Mouse (Mus musculus): ENCODE results near the gene Gclc. TPM values are rescaled to one million over a fixed set of nuclear protein-coding genes. Genes with fewer than 3 reads are reported as not detected.

The Gclc gene
- polyA plus RNA-seq, 1 experiment from 2014 or later, result 19.6 TPM

- no peak for ATAC-seq
- Histone ChIP-seq H3K4me1 (replicated peaks; ENCODE audit: control insufficient read depth, insufficient read depth, low read length) (no peaks in the 10 kb centered on the region; the same call in 1 of the 2 replicates), H3K36me3 (ENCODE audit: control insufficient read depth, insufficient read depth) (no peaks in the 10 kb centered on the region), H3K4me3 (ENCODE audit: low read depth, low read length) (no peak overlapping the region), H3K27me3 (replicated peaks; ENCODE audit: control insufficient read depth, insufficient read depth, low read length) (no peaks in the 10 kb centered on the region), H3K9ac (ENCODE audit: low read depth, low read length) (no peak overlapping the region), H3K9me3 (ENCODE audit: control insufficient read depth) (no peaks in the 10 kb centered on the region), H3K27ac (ENCODE audit: low read depth, low read length) (no peak overlapping the region), H3K4me2 (replicated peaks; ENCODE audit: low read depth) (no peak overlapping the region)
- 70% methylated on average over 5 of the region's 5 CpGs for WGBS
- no peak for TF ChIP-seq CTCF (IDR thresholded peaks at IDR 0.05; ENCODE audit: low read depth)
These were observed 41.0 kb upstream of the Gclc start for GRCm38 (mm10) chr9:77713301-77713700.

GRCm38 (mm10) chr9:77715262-77715661 is 39.1 kb upstream of the Gclc start:
- H3K9me3 ChIP-seq (ENCODE audit: control insufficient read depth), result no peaks in the 10 kb centered on the region
- H3K4me3 ChIP-seq (ENCODE audit: low read depth, low read length), result no peak overlapping the region
- H3K36me3 ChIP-seq (ENCODE audit: control insufficient read depth, insufficient read depth), result no peaks in the 10 kb centered on the region
- H3K27me3 ChIP-seq (replicated peaks; ENCODE audit: control insufficient read depth, insufficient read depth, low read length), result no peaks in the 10 kb centered on the region
- ATAC-seq, result no peak
- no peak overlapping the region for H3K27ac ChIP-seq (ENCODE audit: low read depth, low read length)
- no peak overlapping the region for H3K9ac ChIP-seq (ENCODE audit: low read depth, low read length)
- WGBS, result 73% methylated on average over 2 of the region's 2 CpGs
- TF ChIP-seq CTCF (IDR thresholded peaks at IDR 0.05; ENCODE audit: low read depth), result no peak
- H3K4me1 ChIP-seq (replicated peaks; ENCODE audit: control insufficient read depth, insufficient read depth, low read length), result no peaks in the 10 kb centered on the region; the same call in none of the 2 replicates
- H3K4me2 ChIP-seq (replicated peaks; ENCODE audit: low read depth), result no peak overlapping the region

- H3K36me3 ChIP-seq (ENCODE audit: control insufficient read depth, insufficient read depth), result no peaks in the 10 kb centered on the region
- H3K27ac ChIP-seq (ENCODE audit: low read depth, low read length), result no peak overlapping the region
- H3K4me3 ChIP-seq (ENCODE audit: low read depth, low read length), result no peak overlapping the region
- H3K9me3 ChIP-seq (ENCODE audit: control insufficient read depth), result no peaks in the 10 kb centered on the region
- no peak overlapping the region for H3K9ac ChIP-seq (ENCODE audit: low read depth, low read length)
- H3K27me3 ChIP-seq (replicated peaks; ENCODE audit: control insufficient read depth, insufficient read depth, low read length), result no peaks in the 10 kb centered on the region
- TF ChIP-seq CTCF (IDR thresholded peaks at IDR 0.05; ENCODE audit: low read depth), result no peak
- no peak overlapping the region for H3K4me2 ChIP-seq (replicated peaks; ENCODE audit: low read depth)
- no peaks in the 10 kb centered on the region; the same call in none of the 2 replicates for H3K4me1 ChIP-seq (replicated peaks; ENCODE audit: control insufficient read depth, insufficient read depth, low read length)
- no peak for ATAC-seq
- 75% methylated on average over 1 of the region's 1 CpGs for WGBS
These were observed 38.3 kb upstream of the Gclc start for GRCm38 (mm10) chr9:77716009-77716408.

- Histone ChIP-seq H3K9me3 (ENCODE audit: control insufficient read depth) (no peaks in the 10 kb centered on the region), H3K27me3 (replicated peaks; ENCODE audit: control insufficient read depth, insufficient read depth, low read length) (no peaks in the 10 kb centered on the region), H3K9ac (ENCODE audit: low read depth, low read length) (no peak overlapping the region), H3K27ac (ENCODE audit: low read depth, low read length) (no peak overlapping the region), H3K36me3 (ENCODE audit: control insufficient read depth, insufficient read depth) (no peaks in the 10 kb centered on the region), H3K4me2 (replicated peaks; ENCODE audit: low read depth) (no peak overlapping the region), H3K4me1 (replicated peaks; ENCODE audit: control insufficient read depth, insufficient read depth, low read length) (no peaks in the 10 kb centered on the region; the same call in none of the 2 replicates), H3K4me3 (ENCODE audit: low read depth, low read length) (no peak overlapping the region)
- no peak for ATAC-seq
- 49% methylated on average over 5 of the region's 5 CpGs for WGBS
- TF ChIP-seq CTCF (IDR thresholded peaks at IDR 0.05; ENCODE audit: low read depth), result no peak
These were observed 36.4 kb upstream of the Gclc start for GRCm38 (mm10) chr9:77717831-77718435.

- H3K36me3 ChIP-seq (ENCODE audit: control insufficient read depth, insufficient read depth), result no peaks in the 10 kb centered on the region
- no peak for TF ChIP-seq CTCF (IDR thresholded peaks at IDR 0.05; ENCODE audit: low read depth)
- no peaks in the 10 kb centered on the region for H3K27me3 ChIP-seq (replicated peaks; ENCODE audit: control insufficient read depth, insufficient read depth, low read length)
- no peak for ATAC-seq
- no peak overlapping the region for H3K9ac ChIP-seq (ENCODE audit: low read depth, low read length)
- H3K9me3 ChIP-seq (ENCODE audit: control insufficient read depth), result no peaks in the 10 kb centered on the region
- WGBS, result 49% methylated on average over 8 of the region's 8 CpGs
- H3K4me3 ChIP-seq (ENCODE audit: low read depth, low read length), result no peak overlapping the region
- H3K4me1 ChIP-seq (replicated peaks; ENCODE audit: control insufficient read depth, insufficient read depth, low read length), result no peaks in the 10 kb centered on the region; the same call in none of the 2 replicates
- H3K27ac ChIP-seq (ENCODE audit: low read depth, low read length), result no peak overlapping the region
- H3K4me2 ChIP-seq (replicated peaks; ENCODE audit: low read depth), result no peak overlapping the region
These were observed 35.4 kb upstream of the Gclc start for GRCm38 (mm10) chr9:77718816-77719411.

- Histone ChIP-seq H3K4me2 (replicated peaks; ENCODE audit: low read depth) (no peak overlapping the region), H3K9ac (ENCODE audit: low read depth, low read length) (no peak overlapping the region), H3K36me3 (ENCODE audit: control insufficient read depth, insufficient read depth) (no peaks in the 10 kb centered on the region), H3K27me3 (replicated peaks; ENCODE audit: control insufficient read depth, insufficient read depth, low read length) (no peaks in the 10 kb centered on the region), H3K9me3 (ENCODE audit: control insufficient read depth) (no peaks in the 10 kb centered on the region), H3K4me1 (replicated peaks; ENCODE audit: control insufficient read depth, insufficient read depth, low read length) (no peaks in the 10 kb centered on the region; the same call in 1 of the 2 replicates), H3K27ac (ENCODE audit: low read depth, low read length) (no peak overlapping the region), H3K4me3 (ENCODE audit: low read depth, low read length) (no peak overlapping the region)
- ATAC-seq, result no peak
- no peak for TF ChIP-seq CTCF (IDR thresholded peaks at IDR 0.05; ENCODE audit: low read depth)
- 87% methylated on average over 1 of the region's 1 CpGs for WGBS
These were observed 34.7 kb upstream of the Gclc start for GRCm38 (mm10) chr9:77719675-77720074.
